Mouse (Mus musculus) ES-Bruce4 (cell line): ENCODE data around the gene Mlh1.

Experiments used
- CTCF ChIP-seq: IDR thresholded peaks from one replicate; pipeline ENCODE4 v1.8.1; 2011; ENCODE audit warnings: low read depth, low read length
- EP300 ChIP-seq: IDR thresholded peaks from 2 replicates; pipeline ENCODE4 v1.6.1; 2011; ENCODE audit warnings: low read depth, low read length; ENCODE audit not compliant: insufficient read depth
- POLR2A ChIP-seq: IDR thresholded peaks from one replicate; pipeline ENCODE4 v1.8.1; 2011; ENCODE audit warnings: low read length; ENCODE audit not compliant: insufficient read depth

DNA sequence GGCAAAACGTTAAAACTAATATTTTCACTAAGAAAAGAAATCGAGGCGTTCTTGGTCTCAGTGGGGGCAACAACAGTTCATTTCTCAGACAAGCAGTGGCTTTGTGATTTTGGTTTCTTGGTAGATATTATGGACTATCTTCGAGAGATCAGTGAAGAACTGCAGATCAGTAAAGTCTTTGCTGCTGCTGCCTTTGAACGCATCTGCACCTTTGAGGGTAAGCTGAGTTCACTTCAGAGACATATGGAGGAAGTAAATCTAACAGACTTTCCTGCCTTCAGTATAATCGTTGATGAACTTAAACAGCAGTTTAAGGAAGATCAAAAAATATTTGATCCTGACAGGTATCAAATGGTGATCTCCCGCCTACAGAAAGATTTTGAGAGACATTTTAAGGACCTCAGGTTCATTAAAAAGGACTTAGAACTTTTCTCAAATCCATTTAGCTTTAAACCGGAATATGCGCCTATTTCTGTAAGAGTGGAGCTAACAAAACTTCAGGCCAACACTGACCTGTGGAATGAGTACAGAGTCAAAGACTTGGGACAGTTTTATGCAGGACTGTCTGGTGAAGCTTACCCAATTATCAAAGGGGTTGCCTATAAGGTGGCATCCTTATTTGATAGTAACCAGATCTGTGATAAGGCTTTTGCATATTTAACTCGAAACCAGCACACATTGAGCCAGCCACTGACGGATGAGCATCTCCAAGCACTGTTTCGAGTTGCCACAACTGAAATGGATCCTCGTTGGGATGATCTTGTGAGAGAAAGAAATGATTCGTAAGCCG lies 1.6 kb upstream of the Mlh1 start:
- no peak for TF ChIP-seq CTCF
- no peak for TF ChIP-seq EP300
- TF ChIP-seq POLR2A = no peak
